Mouse (Mus musculus) cortical plate, adult 2 months (tissue): ENCODE data around the gene Cwc25.

Experiments used
- CTCF ChIP-seq: fragments of 200-500 bp; IDR thresholded peaks from 2 replicates; pipeline ENCODE4 v1.5.1; 2011; ENCODE audit warnings: mild to moderate bottlenecking, control low read depth, low read length; ENCODE audit not compliant: insufficient read depth; ENCODE audit errors: extremely low read depth
- POLR2A ChIP-seq: fragments of 200-500 bp; IDR thresholded peaks from 2 replicates; pipeline ENCODE4 v1.6.1; 2011; ENCODE audit warnings: mild to moderate bottlenecking, low read length, control low read depth; ENCODE audit not compliant: insufficient read depth; ENCODE audit errors: extremely low read depth

- no peak for TF ChIP-seq CTCF
- TF ChIP-seq POLR2A, result no peak
Measured at GRCm38 (mm10) chr11:97776497-97777128, 10.3 kb upstream of the Cwc25 start.
